Mouse (Mus musculus): ENCODE results near the gene Six1.

DNA sequence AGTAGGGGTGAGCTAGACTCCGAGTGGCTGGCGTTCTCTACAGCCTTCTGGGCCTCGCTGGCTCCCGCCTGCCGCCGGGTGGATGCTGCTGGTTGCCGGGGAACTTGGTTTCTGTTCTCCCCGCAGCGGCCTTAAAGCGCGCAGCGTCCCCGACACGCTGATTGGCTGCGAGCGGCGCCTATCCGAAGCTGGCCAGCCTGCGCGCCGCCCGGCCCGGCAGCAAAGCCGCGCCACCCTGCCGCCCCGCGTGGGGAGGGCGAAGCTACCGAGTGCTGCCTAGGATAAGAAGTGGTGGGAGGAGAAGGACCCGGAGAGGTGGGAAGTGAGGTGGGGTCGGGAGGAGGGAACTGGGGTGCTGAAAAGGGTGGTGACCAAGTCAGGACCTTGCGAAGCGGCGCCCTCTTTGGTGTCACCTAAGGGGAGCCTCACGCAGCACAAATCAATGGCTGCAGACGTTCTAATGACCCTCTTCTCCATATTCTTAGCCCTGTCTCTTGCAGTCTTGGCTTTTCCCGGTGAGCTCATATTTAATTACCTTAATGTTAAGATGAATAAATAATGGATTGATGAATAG is 7.0 kb downstream of the Six1 start:
- no peak for TF ChIP-seq EP300 (IDR thresholded peaks at IDR 0.05; ENCODE audit: insufficient read depth, low read depth, low read length)
- no peak for TF ChIP-seq POLR2A (IDR thresholded peaks at IDR 0.05; ENCODE audit: insufficient read depth, low read depth, low read length)
